Mouse (Mus musculus) cerebellum, postnatal 36 days (tissue): ENCODE measurements around the gene Cacna2d3.
A peak's percentile ranks its signal among the peaks of the same experiment; 100 is the strongest.

Source experiments
- DNase-seq, 2 experiments: peaks; one replicate each; pipeline ENCODE4 v3.0.0; 2021 to 2022; ENCODE audit warnings: mixed read lengths in 2 of 2

The Cacna2d3 gene

DNA sequence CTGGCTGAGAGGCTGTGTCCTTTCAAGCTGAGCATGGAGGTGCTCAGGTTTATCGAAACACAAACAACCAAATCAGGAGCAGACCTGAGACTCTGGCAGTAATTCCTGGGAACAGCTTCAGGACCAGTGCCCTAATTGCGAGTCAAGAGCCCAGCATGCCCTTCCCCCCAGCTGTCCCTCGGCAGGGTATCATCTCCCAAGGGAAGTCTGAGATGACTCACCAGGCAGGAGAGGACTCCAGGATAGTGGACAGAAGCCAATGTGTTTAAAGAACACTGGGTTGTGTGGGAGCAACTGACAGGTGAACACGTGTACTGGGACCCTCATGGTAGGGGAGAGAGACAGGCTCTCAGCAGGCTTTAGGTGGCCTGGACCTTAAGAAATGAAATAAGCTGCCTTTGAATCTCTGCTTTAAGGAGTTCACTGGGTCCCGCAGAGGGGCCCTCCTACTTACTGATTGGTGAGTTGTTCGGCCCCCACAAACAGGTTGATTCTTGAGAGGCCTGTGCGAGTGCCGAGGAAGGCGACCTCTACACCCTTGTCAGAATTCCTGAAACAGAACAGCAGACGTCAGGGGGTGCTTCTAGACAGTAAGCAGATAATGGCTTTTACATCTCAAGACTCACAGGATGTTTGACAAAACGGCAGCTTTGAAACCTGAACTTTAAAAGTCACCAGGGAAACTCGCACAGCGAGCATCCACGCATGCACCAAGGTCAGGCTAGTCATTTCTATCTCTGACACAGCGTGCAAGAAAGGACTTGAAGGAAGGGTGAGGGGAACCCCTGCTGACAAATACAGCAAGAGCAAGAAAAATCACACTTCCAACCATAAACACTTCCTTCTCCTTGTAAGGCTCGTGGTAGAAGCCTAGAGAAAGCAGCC is 669.5 kb downstream of the Cacna2d3 start:
- DNase-seq = no peak

DNA sequence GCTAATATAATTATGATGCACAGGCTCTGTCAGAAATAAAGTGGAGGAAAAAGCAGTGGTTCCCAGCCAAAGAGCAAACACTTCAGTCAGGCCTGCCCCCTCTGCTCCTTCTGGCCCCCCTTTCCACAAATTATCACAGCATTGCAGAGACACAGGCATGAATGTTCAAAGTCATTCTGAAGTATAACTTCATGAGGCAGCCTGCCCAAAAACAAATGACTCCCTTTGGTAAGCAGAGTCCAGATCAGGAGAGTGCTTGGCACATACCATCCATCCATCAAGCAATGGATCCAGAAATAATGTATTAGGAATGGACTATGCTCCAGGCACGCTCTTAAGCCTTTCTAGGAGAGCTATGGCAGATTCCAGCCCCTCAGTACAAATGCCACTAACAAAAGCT is 679.3 kb downstream of the Cacna2d3 start:
- DNase-seq = no peak

DNA sequence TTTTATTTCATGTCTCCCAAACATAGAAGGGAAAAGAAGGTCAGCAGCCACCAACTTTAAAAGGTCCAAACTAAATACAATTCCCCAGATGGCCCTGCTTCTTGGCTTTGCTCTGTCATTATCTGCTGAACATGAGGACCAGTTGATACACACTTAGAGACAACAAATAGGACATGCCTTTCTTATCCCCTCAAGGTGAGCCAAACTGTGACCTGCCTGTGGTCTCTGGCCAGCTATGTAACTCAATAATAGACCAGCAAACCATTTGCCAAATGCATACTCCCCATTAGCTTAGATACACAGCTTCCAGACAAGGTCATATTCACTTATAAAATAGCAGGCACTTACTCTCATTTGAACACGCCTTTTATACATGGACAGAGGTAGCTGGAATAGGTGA is 680.2 kb downstream of the Cacna2d3 start:
- no peak for DNase-seq

DNA sequence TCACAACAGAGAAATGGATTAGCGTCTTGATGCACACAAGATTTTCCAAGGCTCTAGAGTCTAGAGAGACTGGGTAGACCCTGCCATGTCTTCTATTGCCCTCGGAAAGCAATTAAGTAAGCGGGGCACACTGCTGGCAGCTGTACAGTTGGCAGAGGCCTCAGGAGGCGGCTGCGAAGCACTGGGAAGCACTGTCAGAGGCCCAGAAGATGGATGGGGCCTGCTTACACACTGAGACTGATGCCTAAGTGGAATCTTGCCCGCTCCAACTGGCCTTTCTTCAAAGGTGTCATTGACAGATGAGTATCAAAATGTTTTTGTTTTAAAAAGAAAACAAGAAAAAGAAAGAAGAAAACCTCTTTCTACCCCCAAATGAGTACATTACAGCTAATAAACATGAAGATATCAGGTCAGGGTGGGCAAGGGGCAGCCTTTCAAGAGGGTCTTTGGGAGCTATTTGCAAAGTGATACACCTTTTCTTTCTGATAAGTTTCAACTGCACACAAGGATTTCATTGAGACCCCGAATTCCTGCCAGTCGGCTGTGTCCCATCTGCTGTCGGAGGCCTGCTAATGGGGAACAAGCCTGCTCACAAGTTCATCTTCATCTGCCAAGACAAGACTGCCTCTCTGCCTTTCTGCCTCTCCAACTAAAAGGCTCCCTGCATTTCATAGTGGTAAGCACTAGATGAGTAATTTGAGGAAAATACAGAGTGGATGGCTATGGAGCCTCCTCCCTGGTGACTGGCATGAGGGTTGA is 680.9 kb downstream of the Cacna2d3 start:
- DNase-seq = no peak

DNA sequence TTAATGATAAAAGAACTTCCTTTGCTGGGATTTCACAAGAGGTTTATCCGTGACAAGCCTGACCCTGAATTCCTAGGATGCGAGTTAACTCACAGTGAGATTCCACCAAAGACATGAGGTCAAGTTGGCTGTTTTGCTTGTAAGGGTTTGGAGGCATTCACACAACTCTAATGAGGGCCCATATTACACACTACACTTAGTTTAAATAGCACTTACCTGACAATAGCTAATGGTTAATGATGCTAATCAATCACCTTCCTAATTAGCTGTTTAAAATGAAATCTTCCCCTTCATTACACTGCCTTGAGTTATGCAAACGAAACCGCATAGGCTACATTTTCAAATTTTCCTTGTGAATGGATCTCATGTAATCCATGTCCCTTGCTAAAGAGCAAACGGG is 683.4 kb downstream of the Cacna2d3 start:
- no peak for DNase-seq

DNA sequence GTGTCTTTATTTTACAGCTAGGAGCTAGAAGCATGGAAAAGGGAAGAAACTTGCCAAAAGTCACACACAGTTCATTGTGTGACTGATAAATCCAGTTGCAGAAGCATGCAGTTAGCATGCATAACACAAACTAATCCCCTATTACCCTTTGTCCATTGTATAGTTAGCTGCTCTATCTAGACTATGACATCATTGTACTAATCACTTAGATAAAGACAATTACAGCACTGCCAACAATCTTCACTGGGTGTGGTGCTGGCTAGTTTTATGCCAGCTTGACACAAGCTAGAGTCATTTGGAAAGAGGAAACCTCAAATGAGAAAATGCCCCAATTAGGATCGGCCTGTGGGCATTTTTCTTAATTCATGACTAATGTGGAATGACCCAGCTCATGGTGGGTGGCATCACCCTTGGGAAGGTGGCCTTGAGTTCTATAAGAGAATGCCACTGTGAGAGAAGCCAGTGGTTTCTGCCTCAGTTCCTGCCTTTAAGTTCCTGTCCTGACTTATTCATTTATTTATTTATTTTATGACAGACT is 689.7 kb downstream of the Cacna2d3 start:
- no peak for DNase-seq

DNA sequence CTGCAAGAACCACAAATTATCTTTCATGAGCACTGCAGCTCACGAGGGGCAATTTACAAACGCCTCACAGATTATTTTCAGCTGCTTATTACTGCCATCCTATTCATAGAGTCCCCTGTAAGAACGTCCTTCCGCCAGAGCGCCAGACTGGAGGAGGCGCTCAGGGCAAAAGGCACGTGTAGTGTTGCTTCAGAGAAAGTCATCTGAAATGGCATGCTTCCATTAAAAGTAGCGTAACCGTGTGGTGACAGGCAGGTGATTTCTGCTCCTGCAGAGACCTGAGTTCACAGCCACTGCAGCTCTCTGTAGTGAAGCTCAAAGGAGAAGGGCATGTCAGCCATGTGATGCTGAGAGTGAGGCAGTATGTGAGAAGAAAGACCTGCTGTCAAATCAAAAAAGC is 691.1 kb downstream of the Cacna2d3 start:
- no peak for DNase-seq

DNA sequence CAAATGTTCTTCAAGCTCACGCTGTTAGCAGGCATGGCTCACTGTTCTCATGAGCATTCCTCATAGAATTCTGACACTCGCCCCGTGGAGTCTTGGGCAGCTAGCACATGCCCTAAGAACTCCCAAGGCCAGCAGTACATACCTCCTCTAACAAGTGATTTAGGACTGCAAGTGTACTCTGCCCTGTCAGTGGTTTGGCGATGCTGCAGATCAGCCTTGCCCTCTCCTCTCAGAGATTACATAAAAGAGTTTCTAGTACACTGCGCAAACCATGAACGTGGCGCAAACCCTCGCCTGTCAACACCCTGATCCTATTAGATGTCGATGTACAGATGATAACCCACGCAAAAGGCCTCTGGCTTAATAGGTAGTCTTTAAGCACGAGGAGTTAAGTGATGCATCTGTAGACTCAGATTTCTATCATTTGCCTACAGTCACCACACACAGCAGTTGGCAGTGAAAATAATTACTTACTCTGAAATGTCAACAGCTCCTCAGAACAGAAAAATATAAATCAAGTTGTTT is 691.7 kb downstream of the Cacna2d3 start:
- no peak for DNase-seq

DNA sequence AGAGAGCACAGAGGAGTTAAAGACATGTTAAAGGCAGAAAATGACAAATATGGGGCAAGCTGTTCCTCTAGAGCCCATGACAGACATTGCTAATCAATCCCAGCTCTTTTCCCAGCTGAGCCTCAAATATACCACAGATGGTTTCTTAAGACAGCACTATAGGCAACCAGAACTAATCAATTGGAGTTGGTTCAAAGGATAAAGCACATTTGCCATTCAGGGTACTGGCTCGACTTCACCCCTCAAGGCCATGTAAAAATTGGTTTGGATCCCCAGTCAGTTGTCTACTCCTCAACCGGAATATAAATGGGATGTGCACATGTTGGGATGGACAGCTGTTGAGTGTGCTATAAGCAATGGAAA is 692.6 kb downstream of the Cacna2d3 start:
- no peak for DNase-seq

DNA sequence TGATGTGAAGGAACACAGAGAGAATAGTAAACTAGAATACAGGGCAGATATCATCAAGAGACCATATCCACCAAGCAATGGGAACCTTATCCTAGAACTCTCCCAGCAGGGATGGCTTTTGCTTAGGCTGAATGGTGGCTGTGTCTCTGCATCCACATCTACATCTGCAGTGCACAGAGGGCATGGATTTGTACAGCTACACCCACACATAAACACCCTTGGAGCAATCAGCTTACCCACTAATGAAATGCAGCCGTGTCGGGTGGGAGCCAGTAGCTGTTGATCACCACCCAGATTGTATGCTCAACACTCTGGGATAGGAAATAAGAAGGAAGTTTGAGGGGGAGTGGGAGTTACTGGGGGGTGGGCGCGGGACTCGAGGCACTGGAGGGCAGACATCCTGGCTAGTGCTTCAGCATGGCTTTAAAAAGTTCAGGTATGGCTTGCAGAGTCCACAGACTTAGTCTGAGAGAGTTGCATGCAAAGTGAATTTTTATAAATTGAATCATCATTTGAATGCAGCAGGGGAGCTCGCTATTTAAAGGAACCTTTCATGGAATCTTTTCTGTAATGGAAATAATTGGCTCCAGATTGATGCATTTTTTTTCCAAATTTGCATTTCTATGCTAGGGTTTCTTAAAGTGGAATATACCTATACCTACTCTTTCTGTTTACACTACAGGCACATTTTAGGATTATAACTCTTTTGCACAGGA is 693.1 kb downstream of the Cacna2d3 start:
- DNase-seq = no peak

DNA sequence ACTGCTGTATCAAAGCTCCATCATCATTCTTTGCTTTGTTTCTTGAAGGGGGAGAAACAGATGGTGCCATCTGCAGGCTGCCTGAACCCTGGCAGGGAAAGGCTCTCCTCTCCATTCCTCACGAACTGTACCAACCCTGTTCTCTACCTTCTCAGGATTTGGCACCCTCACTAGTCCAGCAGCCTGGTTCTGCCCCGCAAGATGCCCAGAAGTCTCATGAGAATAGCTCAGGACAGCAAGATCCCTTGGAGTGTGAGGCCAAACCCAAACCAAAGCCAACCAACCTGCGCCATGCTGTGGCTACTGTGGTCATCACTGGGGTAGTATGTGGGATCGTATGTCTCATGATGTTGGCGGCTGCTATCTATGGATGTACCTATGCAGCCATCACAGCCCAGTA is 694.4 kb downstream of the Cacna2d3 start:
- DNase-seq = peak; percentile 54 to 58

DNA sequence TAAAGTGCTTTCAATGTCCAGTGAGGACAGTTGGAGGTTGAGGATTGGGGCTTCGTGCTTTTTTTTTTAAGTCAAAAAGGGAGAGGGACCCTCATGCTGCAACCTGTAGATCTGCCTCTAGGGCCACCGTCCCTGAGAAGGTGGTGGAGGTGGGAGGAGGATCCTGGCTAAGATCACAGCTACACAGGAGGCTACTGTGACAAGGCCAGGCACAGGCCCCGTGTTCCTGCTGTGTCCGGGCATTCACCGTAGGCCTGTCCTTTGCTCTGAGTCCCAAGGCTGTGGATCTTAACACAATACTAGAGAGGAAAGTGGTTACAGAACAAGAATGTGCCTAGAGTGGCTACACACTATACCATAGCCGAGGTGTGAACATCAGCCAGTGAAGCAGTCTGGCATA is 696.3 kb downstream of the Cacna2d3 start:
- peak in 1 of 2 experiments; percentile 15 for DNase-seq

DNA sequence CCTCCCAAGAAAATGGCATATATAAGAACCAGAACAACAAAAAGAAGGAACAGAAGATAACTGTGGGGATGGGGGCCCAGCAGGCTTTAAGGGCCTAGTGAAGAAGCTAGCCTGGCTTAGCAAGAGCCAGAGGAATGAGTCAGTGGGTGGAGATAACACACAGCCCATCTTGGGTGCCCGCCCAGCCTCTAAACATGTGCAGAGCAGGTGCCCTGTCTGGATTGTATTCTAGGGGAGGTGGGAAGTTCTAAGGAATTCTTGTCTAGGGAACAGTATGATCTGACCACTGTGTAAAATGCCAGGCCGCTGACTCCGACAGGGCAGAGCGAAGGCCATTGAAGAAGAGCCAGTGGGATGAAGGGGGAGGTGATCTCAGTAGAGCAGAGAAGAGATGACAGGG is 698.4 kb downstream of the Cacna2d3 start:
- no peak for DNase-seq

DNA sequence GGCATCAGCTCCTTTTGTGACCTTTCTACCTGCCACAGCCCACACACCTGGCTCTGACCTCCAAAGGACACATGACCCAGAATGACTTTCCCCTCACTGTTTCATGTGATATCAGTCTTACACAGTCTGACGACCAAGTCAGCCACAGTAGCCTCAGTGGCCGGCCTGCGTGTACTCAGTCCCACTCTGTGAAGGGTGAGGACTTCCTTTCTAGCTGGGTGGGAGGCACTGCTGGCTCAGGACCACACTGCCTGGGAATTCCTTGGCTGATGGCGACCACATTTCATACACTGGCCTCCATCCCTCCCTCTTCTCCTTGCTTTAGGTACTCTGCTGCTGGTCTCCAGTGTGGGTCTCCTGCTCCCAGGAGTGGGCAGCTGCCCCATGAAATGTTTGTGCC is 700.4 kb downstream of the Cacna2d3 start:
- DNase-seq = no peak

DNA sequence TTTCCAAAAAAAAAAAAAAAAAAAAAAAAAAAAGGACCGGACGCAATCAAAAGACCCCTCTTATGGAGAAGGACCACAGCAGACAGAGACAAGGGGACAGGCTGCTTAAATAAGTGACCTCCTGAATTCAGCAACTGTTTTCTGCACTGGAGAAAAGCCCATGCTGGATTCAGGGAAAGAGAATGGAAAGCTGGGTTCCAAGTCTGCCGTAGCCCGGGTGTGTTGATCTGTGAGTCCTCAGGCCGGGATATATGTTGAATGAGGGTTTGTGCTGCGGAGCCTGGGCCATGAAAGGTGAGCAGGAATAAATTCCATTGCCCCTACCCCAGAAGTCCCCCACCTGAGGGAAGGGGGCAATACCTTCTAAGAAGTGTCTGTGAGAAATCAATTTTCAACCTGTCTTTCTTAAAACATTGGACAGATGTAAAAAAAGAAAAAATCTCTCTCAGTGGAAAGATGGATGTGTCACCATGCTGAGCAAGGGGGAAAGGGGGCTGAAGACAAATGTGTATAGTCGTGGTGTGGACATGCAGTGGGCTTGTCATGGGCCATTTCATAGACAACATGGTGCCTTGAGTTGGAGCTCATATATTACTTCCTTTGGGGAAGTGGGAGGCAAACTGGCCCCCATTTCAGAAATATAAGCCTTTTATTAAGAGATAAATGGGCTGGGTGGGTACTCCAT is 703.2 kb downstream of the Cacna2d3 start:
- no peak for DNase-seq

DNA sequence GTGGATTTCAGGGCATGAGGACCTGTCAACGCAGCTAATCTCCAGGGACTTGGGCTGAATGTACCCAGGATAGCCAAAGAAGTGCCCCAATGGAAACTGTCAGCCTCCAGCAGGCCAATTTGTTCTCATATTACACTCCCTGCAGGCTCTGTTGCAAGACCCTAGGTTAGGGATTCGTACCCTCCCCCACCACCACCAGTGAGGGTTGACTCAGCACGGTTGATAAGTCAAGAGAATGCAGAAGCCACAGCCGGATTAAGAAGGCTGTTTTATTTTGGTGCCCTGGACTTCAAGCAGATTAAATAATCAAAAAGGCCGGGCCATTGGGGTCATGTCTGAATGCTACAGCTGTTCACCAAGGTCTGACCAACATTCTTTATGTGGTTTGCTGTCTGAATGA is 703.8 kb downstream of the Cacna2d3 start, which contains the start of gene Lrtm1:
Lrtm1 (plus strand) TSS at position 326 of the 400 bp plus-strand sequence.
- no peak for DNase-seq

DNA sequence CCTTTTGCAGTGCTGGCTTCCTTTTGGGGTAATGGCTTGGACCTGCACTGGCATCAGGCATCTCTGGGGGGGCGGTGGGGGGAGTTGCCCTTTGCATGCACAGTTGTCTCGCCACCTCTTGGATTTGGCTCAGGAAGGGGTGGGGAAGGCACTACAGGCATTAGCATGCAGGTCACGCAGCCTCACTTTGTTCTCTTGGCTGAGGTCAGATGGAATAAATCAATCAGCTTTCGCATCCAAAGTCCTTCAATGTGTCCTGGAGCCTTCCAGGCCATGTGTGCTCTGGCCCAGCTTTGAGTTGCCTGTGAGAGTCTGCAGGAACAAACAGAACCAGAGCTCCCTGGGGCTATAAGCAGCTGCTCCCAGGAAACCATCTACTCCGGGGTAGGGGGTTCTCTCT is 705.8 kb downstream of the Cacna2d3 start:
- DNase-seq = peak in 1 of 2 experiments; percentile 16

DNA sequence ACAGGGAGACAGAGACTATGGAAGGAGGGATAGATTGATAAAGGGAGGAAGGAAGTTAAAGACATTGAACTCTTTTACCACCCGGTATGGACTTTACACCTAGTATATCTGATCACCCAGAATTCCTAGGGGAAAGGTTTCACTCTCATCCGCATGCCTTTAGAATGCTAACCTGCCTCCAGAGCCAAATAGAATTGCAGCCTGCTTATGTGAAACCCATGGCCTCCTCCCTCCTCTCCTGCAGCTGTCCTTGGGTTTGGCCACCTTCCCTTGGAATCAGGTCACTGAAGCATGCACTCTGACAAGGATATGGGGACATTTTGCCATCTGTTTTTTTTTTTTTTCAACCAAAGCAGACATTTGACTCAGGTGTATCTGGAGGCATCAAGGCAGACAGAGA is 707.0 kb downstream of the Cacna2d3 start:
- DNase-seq = peak; percentile 31 to 38

DNA sequence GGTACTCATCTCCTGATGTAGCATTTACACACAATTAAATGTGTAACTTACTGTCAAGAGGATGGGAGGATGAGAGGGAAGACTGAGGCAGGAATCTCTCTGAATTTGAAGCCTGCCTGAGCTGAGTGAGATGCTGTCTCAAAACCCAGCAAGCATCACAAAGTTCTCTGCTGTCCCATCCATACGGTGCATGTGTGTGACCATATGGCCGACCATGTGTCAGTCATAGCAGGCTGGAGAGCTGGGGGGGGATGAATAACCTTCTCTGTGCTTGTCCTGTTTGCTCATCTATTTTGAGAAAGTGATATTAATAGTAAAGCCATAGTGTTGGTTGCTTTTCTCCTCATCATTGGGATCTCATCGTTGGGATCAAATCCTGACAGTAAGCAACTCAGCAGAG is 708.5 kb downstream of the Cacna2d3 start:
- peak; percentile 50 to 58 for DNase-seq

DNA sequence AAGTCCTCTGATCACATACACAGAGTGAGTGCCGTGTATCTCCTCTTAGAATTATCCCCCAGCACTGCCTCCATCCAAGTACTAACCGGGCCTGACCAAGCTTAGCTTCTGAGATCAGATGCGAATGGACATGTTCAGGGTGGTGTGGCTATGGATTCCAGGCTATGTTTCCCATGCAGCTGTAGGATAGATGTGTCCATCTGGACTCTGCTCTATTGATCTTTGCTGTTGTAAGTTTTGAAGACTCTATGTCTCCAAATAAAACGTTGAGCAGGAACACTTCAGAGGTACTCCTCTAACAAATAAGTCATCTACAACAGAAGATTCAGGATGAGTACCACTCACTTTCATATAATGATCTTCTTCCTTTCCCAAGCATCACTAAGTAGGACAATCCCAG is 712.0 kb downstream of the Cacna2d3 start:
- DNase-seq = no peak

DNA sequence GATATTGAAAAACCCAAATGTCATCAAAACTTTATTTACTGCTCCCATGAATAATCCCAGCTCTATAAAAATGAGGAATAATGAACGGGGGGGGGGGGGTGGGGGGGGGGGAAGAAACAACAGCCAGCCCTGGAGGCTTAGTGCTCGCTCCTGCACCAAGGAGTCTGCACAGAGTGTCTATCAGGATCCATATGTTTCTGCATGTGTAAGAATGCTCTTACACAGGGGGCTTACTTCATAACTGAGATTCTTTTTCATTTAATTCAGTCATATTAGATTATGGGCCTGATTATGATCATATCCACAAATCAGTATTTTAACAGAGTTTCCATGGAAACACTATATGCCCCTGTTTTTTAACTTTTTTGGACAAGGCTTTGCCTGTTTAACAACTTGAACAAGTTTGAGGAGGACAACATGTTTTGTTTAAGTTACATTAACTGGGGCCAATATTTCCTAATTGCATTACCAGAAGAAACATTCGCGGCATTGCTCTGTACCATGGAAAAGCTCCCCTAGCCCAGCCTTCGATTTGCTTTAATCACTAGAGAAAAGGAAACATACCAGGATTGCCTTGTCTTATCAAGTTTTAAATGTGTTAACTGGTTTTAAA is 716.3 kb downstream of the Cacna2d3 start:
- no peak for DNase-seq

DNA sequence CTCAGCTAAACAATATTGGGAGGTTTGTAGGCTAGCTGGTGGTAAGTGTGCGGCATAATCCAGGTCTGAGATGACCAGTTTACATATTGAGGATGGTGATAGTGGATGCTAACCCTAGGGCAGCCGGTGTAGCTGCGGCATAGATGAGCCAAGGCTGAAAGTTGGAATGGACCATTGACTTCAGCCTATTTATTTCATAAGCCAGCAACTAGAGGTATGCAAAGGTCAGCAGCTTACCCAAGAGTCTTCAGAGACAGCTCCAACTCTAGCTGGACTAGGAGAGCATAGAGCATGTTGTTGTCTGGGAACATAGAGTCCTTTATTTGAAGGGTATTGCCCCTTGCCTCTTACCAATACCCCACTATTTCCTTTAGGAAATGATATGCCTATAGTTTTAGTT is 725.1 kb downstream of the Cacna2d3 start:
- DNase-seq = no peak
